Mouse (Mus musculus): ENCODE measurements around the gene Tgm6. TPM values are rescaled to one million over a fixed set of nuclear protein-coding genes. Genes with fewer than 3 reads are reported as not detected.

The Tgm6 gene
- polyA plus RNA-seq, 1 experiment from 2014 or later = not detected

GRCm38 (mm10) chr2:130146089-130146668, 34.0 kb downstream of the Tgm6 start:
- H3K27me3 ChIP-seq = no peaks in the 10 kb centered on the region
- CTCF ChIA-PET = no interaction called here
- TF ChIP-seq CTCF (IDR thresholded peaks at IDR 0.05) = no peak
- in situ Hi-C loops (cut with MboI; ENCODE audit: low pct_unique_long_range_greater_than_20kb) = no loop called here
- ATAC-seq = no peak
- POLR2A ChIA-PET = no interaction called here
- DNase-seq (ENCODE audit: low read depth, low spot score) = no peak

GRCm38 (mm10) chr2:130155171-130155570, 43.0 kb downstream of the Tgm6 start:
- in situ Hi-C loops (cut with MboI; ENCODE audit: low pct_unique_long_range_greater_than_20kb) = loop anchor here (5.0 kb wide), 1 partner anchor 83 kb away; no protein-coding TSS in a partner anchor
- no peaks in the 10 kb centered on the region for H3K27me3 ChIP-seq
- CTCF ChIA-PET = no interaction called here
- TF ChIP-seq CTCF (IDR thresholded peaks at IDR 0.05) = no peak
- DNase-seq (ENCODE audit: low read depth, low spot score) = no peak
- POLR2A ChIA-PET = no interaction called here
- ATAC-seq = no peak

- ATAC-seq (no peak), DNase-seq (ENCODE audit: low read depth, low spot score) (no peak)
- no peak for TF ChIP-seq CTCF (IDR thresholded peaks at IDR 0.05)
- H3K27me3 ChIP-seq = no peaks in the 10 kb centered on the region
- POLR2A ChIA-PET = no interaction called here
- CTCF ChIA-PET = interaction anchor here (0.8 kb wide), 1 partner anchor 11 kb away, joined by 3 read pairs; no protein-coding TSS in a partner anchor
- in situ Hi-C loops (cut with MboI; ENCODE audit: low pct_unique_long_range_greater_than_20kb) = loop anchor here (5.0 kb wide), 1 partner anchor 84 kb away; no protein-coding TSS in a partner anchor
Measured at GRCm38 (mm10) chr2:130155851-130156250, 43.6 kb downstream of the Tgm6 start.

- DNase-seq (ENCODE audit: low read depth, low spot score) (no peak), ATAC-seq (no peak)
- H3K27me3 ChIP-seq = no peaks in the 10 kb centered on the region
- POLR2A ChIA-PET = no interaction called here
- no peak for TF ChIP-seq CTCF (IDR thresholded peaks at IDR 0.05)
- CTCF ChIA-PET = interaction anchor here (1.6 kb wide), 1 partner anchor 9 kb away, joined by 7 read pairs; no protein-coding TSS in a partner anchor
- in situ Hi-C loops (cut with MboI; ENCODE audit: low pct_unique_long_range_greater_than_20kb) = loop anchor here (5.0 kb wide), 1 partner anchor 85 kb away; no protein-coding TSS in a partner anchor
Measured at GRCm38 (mm10) chr2:130157231-130158087, 45.2 kb downstream of the Tgm6 start.

- POLR2A ChIA-PET = no interaction called here
- ATAC-seq (no peak), DNase-seq (ENCODE audit: low read depth, low spot score) (no peak)
- H3K27me3 ChIP-seq = no peaks in the 10 kb centered on the region
- in situ Hi-C loops (cut with MboI; ENCODE audit: low pct_unique_long_range_greater_than_20kb) = loop anchor here (5.0 kb wide), 1 partner anchor 86 kb away; no protein-coding TSS in a partner anchor
- no peak for TF ChIP-seq CTCF (IDR thresholded peaks at IDR 0.05)
- CTCF ChIA-PET = interaction anchor here (1.6 kb wide), 1 partner anchor 9 kb away, joined by 7 read pairs; no protein-coding TSS in a partner anchor
Measured at GRCm38 (mm10) chr2:130158088-130158437, 45.8 kb downstream of the Tgm6 start.

GRCm38 (mm10) chr2:130162701-130163100, 50.5 kb downstream of the Tgm6 start:
- TF ChIP-seq CTCF (IDR thresholded peaks at IDR 0.05) = no peak
- in situ Hi-C loops (cut with MboI; ENCODE audit: low pct_unique_long_range_greater_than_20kb) = no loop called here
- POLR2A ChIA-PET = no interaction called here
- CTCF ChIA-PET = interaction anchor here (1.0 kb wide), 1 partner anchor 12 kb away, joined by 3 read pairs; no protein-coding TSS in a partner anchor
- ATAC-seq = no peak
- no peaks in the 10 kb centered on the region for H3K27me3 ChIP-seq
- DNase-seq (ENCODE audit: low read depth, low spot score) = no peak

GRCm38 (mm10) chr2:130166311-130167214, 54.3 kb downstream of the Tgm6 start:
- ATAC-seq (no peak), DNase-seq (ENCODE audit: low read depth, low spot score) (no peak)
- POLR2A ChIA-PET = no interaction called here
- H3K27me3 ChIP-seq = no peaks in the 10 kb centered on the region
- CTCF ChIA-PET = interaction anchor here (1.0 to 5.7 kb wide), 5 partner anchors 9 to 107 kb away, joined by 3 to 21 read pairs (median 5); partner anchors contain the start of gene Snrpb
- in situ Hi-C loops (cut with MboI; ENCODE audit: low pct_unique_long_range_greater_than_20kb) = no loop called here
- peak; percentile 56 for TF ChIP-seq CTCF (IDR thresholded peaks at IDR 0.05)

- ATAC-seq (no peak), DNase-seq (ENCODE audit: low read depth, low spot score) (no peak)
- in situ Hi-C loops (cut with MboI; ENCODE audit: low pct_unique_long_range_greater_than_20kb) = no loop called here
- POLR2A ChIA-PET = no interaction called here
- H3K27me3 ChIP-seq = no peaks in the 10 kb centered on the region
- peak; percentile 76 for TF ChIP-seq CTCF (IDR thresholded peaks at IDR 0.05)
- CTCF ChIA-PET = interaction anchor here (0.9 to 5.7 kb wide), 4 partner anchors 10 to 289 kb away, joined by 3 to 21 read pairs (median 6); no protein-coding TSS in a partner anchor
Measured at GRCm38 (mm10) chr2:130167861-130168260, 55.6 kb downstream of the Tgm6 start.

- in situ Hi-C loops (cut with MboI; ENCODE audit: low pct_unique_long_range_greater_than_20kb) = no loop called here
- TF ChIP-seq CTCF (IDR thresholded peaks at IDR 0.05) = no peak
- ChIA-PET CTCF (no interaction called here), POLR2A (no interaction called here)
- no peak for ATAC-seq
- H3K27me3 ChIP-seq = no peaks in the 10 kb centered on the region
- DNase-seq (ENCODE audit: low read depth, low spot score) = no peak
Measured at GRCm38 (mm10) chr2:130171674-130172073, 59.5 kb downstream of the Tgm6 start.

- ChIA-PET POLR2A (no interaction called here), CTCF (no interaction called here)
- no peak for DNase-seq (ENCODE audit: low read depth, low spot score)
- no peak for ATAC-seq
- no peaks in the 10 kb centered on the region for H3K27me3 ChIP-seq
- no peak for TF ChIP-seq CTCF (IDR thresholded peaks at IDR 0.05)
- in situ Hi-C loops (cut with MboI; ENCODE audit: low pct_unique_long_range_greater_than_20kb) = no loop called here
Measured at GRCm38 (mm10) chr2:130176820-130177219, 64.6 kb downstream of the Tgm6 start.
